Mouse (Mus musculus): ENCODE data around the gene Dhx29. TPM values are rescaled to one million over a fixed set of nuclear protein-coding genes. Genes with fewer than 3 reads are reported as not detected.
A peak's percentile ranks its signal among the peaks of the same experiment; 100 is the strongest.

Gene Dhx29
- polyA plus RNA-seq, 1 experiment from 2014 or later = 17.5 TPM

DNA sequence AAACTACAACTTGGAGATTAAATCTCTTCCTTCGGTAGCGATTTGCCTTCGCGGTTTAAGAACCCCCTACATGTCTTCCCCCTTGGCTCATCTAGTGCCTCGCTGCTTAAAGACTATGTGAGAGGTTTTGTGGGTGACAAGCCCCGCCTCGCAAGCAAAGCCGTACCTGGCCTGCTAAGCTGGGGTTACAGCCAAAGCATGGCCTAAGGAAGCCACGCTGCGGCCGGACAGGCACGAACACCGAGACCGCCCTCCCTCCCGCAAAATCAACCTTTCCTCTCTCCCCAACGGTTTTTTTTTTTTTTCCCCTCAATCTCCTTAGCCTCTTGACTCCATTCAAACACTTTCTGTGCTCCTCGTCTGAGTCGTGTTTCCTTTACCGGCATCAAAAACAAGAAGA, 458 bp upstream of the Dhx29 start:
- peak overlapping the region; percentile 80 for H3K9ac ChIP-seq (ENCODE audit: low read length)
- peak overlapping the region; percentile 70 for H3K4me3 ChIP-seq (ENCODE audit: low read depth, low read length)
- DNase-seq (ENCODE audit: low spot score) = peak; percentile 30
- under 1% methylated on average over 19 of the region's 19 CpGs for WGBS
- peaks cover 12% of the 10 kb centered on the region for H3K36me3 ChIP-seq (ENCODE audit: control insufficient read depth, insufficient read depth, low read length)
- ATAC-seq = peak; percentile 3
- H3K27me3 ChIP-seq (replicated peaks; ENCODE audit: control insufficient read depth, insufficient read depth, low read length) = no peaks in the 10 kb centered on the region
- H3K9me3 ChIP-seq (replicated peaks; ENCODE audit: control insufficient read depth, low read length) = no peaks in the 10 kb centered on the region
- H3K4me1 ChIP-seq (ENCODE audit: control insufficient read depth, insufficient read depth, low read length) = peaks cover 14% of the 10 kb centered on the region
- peak overlapping the region; percentile 63 for H3K4me2 ChIP-seq (ENCODE audit: low read length)
- H3K27ac ChIP-seq (ENCODE audit: low read depth, low read length) = peak overlapping the region; percentile 79

DNA sequence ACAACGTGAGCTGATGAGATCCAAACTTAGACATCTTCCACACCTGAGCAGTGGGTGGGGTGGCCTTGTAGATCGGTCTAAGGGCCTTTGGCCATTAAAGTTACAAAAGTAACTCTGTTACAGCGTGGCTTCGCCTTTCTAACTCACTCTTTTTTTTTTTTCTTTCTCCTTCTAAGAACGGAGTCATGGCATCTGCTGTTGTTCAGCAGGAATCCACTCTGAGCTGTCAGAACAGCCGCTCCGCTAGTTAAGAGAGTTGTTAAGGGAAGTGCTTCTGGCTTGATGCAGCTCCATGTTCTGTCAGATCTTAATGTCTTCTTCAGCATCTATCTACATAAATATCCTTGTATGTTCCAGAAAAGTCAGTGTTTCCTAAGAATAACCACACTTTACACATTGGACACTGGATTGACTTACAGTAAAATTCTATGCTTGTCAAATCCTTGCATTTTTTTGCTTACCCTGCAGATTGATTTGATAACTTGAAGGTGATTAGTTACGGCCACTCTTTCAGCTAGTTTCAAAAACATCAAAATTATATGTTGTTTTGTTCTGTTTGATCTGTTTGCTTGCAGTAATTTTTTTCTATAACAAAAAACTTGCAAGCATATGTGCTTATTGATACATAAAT, 899 bp downstream of the Dhx29 start:
- Histone ChIP-seq H3K27me3 (replicated peaks; ENCODE audit: control insufficient read depth, insufficient read depth, low read length) (no peaks in the 10 kb centered on the region), H3K4me3 (ENCODE audit: low read depth, low read length) (peak overlapping the region; percentile 70), H3K9me3 (replicated peaks; ENCODE audit: control insufficient read depth, low read length) (no peaks in the 10 kb centered on the region), H3K4me1 (ENCODE audit: control insufficient read depth, insufficient read depth, low read length) (peaks cover 14% of the 10 kb centered on the region), H3K27ac (ENCODE audit: low read depth, low read length) (peak overlapping the region; percentile 79; the same call in 1 of the 2 replicates), H3K36me3 (ENCODE audit: control insufficient read depth, insufficient read depth, low read length) (peaks cover 20% of the 10 kb centered on the region), H3K4me2 (ENCODE audit: low read length) (peak overlapping the region; percentile 63), H3K9ac (ENCODE audit: low read length) (peak overlapping the region; percentile 80)
- WGBS = 8% methylated on average over 8 of the region's 8 CpGs
- DNase-seq (ENCODE audit: low spot score) (peak; percentile 44), ATAC-seq (no peak)

DNA sequence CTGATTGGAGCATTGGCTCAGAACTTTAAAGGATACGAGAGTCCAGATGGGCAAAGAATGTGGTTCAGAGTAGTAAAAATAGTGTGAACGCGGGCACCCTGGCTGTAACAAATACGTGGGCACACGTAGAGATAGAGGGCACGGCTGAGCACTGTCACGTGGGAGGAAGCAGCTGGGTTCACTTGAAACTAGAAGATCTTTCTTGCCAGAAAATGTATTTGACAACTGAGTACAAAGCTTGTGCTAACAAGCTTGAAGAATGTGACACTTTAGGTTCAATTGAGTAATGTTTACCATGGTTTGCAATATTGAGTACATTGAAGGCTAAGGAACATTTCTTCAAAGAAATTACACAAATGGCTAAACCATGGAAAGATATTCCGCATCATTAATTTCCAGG, 10.9 kb downstream of the Dhx29 start:
- whole genome bisulfite sequencing = 95% methylated on average over 8 of the region's 8 CpGs
- H3K9me3 ChIP-seq (replicated peaks; ENCODE audit: control insufficient read depth, low read length) = no peaks in the 10 kb centered on the region
- DNase-seq (ENCODE audit: low spot score) = no peak
- H3K4me3 ChIP-seq (ENCODE audit: low read depth, low read length) = no peak overlapping the region
- H3K27ac ChIP-seq (ENCODE audit: low read depth, low read length) = no peak overlapping the region
- H3K4me2 ChIP-seq (ENCODE audit: low read length) = no peak overlapping the region
- H3K4me1 ChIP-seq (ENCODE audit: control insufficient read depth, insufficient read depth, low read length) = no peaks in the 10 kb centered on the region
- no peak overlapping the region for H3K9ac ChIP-seq (ENCODE audit: low read length)
- peaks cover 73% of the 10 kb centered on the region for H3K36me3 ChIP-seq (ENCODE audit: control insufficient read depth, insufficient read depth, low read length)
- no peak for ATAC-seq
- no peaks in the 10 kb centered on the region for H3K27me3 ChIP-seq (replicated peaks; ENCODE audit: control insufficient read depth, insufficient read depth, low read length)

DNA sequence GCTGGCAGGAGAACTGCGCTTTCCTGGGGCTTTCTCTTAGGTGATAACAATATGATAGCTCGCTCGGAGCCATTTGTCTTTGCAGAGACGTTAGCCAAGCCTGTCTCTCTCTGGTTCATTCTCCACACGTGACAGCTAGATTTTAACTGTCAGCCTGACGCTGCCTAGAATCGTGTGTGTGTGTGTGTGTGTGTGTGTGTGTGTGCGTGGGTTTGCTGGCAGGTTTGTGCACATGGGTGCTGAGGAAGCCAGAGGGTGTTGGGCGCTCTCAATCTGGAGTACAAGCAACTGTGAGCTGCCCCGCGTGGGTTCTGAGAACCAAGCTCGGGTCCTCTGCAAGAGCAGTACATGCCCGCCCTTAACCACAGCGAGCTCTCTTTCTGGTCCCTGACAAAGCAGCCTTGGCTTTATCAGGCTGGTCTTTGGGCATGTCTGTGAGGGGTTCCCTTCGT, 14.7 kb downstream of the Dhx29 start:
- peak; percentile 32; the same call in 1 of the 2 replicates for ATAC-seq
- peaks cover 85% of the 10 kb centered on the region for H3K36me3 ChIP-seq (ENCODE audit: control insufficient read depth, insufficient read depth, low read length)
- 80% methylated on average over 15 of the region's 15 CpGs for WGBS

DNA sequence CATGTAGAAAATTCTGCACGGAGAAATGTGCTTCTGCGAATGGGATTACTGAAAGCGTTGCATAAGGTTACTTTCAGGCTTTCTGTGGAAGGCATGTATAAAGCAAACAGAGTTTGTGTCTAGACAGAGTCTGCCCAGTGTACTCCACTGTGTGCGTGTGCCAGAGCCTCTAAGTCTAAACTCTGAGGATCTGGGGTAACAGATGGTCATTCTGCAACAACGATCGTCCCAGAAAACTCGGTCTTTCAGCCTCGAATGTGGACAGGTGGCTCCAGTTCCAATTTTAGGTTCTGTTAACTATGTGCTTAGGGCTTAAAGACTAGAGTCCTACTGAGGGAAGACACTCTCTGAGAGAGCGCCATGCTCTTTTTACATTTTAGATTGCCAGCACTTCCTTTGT, 18.1 kb downstream of the Dhx29 start:
- H3K4me2 ChIP-seq (ENCODE audit: low read length) = no peak overlapping the region
- H3K27me3 ChIP-seq (replicated peaks; ENCODE audit: control insufficient read depth, insufficient read depth, low read length) = no peaks in the 10 kb centered on the region
- H3K36me3 ChIP-seq (ENCODE audit: control insufficient read depth, insufficient read depth, low read length) = peaks cover 82% of the 10 kb centered on the region
- H3K9ac ChIP-seq (ENCODE audit: low read length) = no peak overlapping the region
- no peaks in the 10 kb centered on the region for H3K9me3 ChIP-seq (replicated peaks; ENCODE audit: control insufficient read depth, low read length)
- H3K4me3 ChIP-seq (ENCODE audit: low read depth, low read length) = no peak overlapping the region
- 89% methylated on average over 9 of the region's 9 CpGs for WGBS
- no peak overlapping the region for H3K27ac ChIP-seq (ENCODE audit: low read depth, low read length)
- no peaks in the 10 kb centered on the region for H3K4me1 ChIP-seq (ENCODE audit: control insufficient read depth, insufficient read depth, low read length)
- ATAC-seq (no peak), DNase-seq (ENCODE audit: low spot score) (no peak)

More for the DNA sequence above, 14.7 kb downstream of the Dhx29 start:
- H3K4me2 ChIP-seq (ENCODE audit: low read length) = no peak overlapping the region
- no peaks in the 10 kb centered on the region for H3K27me3 ChIP-seq (replicated peaks; ENCODE audit: control insufficient read depth, insufficient read depth, low read length)
- H3K4me3 ChIP-seq (ENCODE audit: low read depth, low read length) = no peak overlapping the region
- H3K9me3 ChIP-seq (replicated peaks; ENCODE audit: control insufficient read depth, low read length) = no peaks in the 10 kb centered on the region
- H3K4me1 ChIP-seq (ENCODE audit: control insufficient read depth, insufficient read depth, low read length) = no peaks in the 10 kb centered on the region
- H3K9ac ChIP-seq (ENCODE audit: low read length) = no peak overlapping the region
- DNase-seq (ENCODE audit: low spot score) = peak; percentile 10
- H3K27ac ChIP-seq (ENCODE audit: low read depth, low read length) = no peak overlapping the region

DNA sequence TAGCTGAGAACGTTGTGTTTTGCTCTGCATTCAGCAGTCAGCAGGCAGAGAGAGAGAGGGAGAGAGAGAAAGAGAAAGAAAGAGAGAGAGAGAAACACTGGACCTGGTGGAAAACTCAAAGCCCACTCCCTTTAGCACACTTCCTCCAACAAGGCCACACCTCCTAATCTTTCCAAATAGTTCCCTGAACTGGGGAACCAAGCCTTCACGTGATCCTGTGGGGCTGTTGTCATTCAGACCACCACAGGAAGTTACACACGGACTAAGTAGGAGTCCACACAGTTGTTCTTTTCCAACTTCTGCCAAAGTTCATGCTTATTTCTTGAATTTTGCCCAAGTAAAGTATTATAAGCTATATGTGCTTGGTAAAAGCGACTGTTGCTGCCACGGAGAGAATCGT, 18.6 kb downstream of the Dhx29 start:
- Histone ChIP-seq H3K4me2 (ENCODE audit: low read length) (no peak overlapping the region), H3K9ac (ENCODE audit: low read length) (no peak overlapping the region), H3K9me3 (replicated peaks; ENCODE audit: control insufficient read depth, low read length) (no peaks in the 10 kb centered on the region), H3K27ac (ENCODE audit: low read depth, low read length) (no peak overlapping the region), H3K36me3 (ENCODE audit: control insufficient read depth, insufficient read depth, low read length) (peaks cover 83% of the 10 kb centered on the region), H3K27me3 (replicated peaks; ENCODE audit: control insufficient read depth, insufficient read depth, low read length) (no peaks in the 10 kb centered on the region), H3K4me3 (ENCODE audit: low read depth, low read length) (no peak overlapping the region), H3K4me1 (ENCODE audit: control insufficient read depth, insufficient read depth, low read length) (no peaks in the 10 kb centered on the region)
- ATAC-seq = no peak
- WGBS = 86% methylated on average over 6 of the region's 6 CpGs
- DNase-seq (ENCODE audit: low spot score) = no peak

DNA sequence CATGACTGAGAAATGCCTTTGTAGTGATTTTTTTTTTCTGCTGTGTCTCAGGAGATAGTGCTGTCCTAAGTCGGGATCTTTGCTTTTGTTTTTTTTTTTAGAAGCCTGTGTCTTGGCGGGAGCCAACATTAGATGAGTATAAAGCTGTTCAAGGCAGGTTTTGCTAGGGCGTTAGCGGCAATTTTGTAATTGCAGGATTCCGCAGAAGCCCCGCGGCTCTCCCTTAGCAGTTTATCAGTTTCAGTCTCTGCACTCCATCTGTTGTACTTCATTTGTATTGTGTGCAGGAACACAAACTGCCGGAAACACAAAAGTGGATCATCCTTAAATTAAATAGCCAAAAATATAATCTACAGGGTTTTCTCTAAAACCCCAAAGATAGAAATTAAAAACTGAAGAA, 26.8 kb downstream of the Dhx29 start:
- H3K9me3 ChIP-seq (replicated peaks; ENCODE audit: control insufficient read depth, low read length) = no peaks in the 10 kb centered on the region
- H3K27ac ChIP-seq (ENCODE audit: low read depth, low read length) = no peak overlapping the region
- no peak for DNase-seq (ENCODE audit: low spot score)
- WGBS = 92% methylated on average over 8 of the region's 8 CpGs
- H3K9ac ChIP-seq (ENCODE audit: low read length) = no peak overlapping the region
- H3K36me3 ChIP-seq (ENCODE audit: control insufficient read depth, insufficient read depth, low read length) = peaks cover 78% of the 10 kb centered on the region
- no peaks in the 10 kb centered on the region for H3K4me1 ChIP-seq (ENCODE audit: control insufficient read depth, insufficient read depth, low read length)
- no peak overlapping the region for H3K4me2 ChIP-seq (ENCODE audit: low read length)
- no peak for ATAC-seq
- no peaks in the 10 kb centered on the region for H3K27me3 ChIP-seq (replicated peaks; ENCODE audit: control insufficient read depth, insufficient read depth, low read length)
- H3K4me3 ChIP-seq (ENCODE audit: low read depth, low read length) = no peak overlapping the region

DNA sequence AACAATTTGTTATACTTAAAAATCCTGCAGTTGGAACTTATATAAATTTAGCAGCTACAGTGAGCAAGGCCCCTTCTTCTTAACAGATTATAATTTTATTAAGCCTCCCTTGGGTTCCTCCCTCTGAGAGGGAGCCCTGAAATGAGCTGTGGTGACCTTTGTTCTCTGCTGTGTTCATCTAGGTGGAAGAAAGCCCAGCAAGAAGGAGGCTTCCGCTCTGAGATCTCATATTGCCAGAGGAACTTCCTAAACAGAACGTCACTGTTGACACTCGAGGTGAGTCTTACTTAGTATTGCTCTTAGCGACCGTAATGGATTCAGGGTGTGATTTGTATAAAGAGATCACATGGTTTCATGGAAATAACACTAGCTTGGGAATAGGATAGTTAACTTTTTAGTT, 35.8 kb downstream of the Dhx29 start:
- Histone ChIP-seq H3K4me3 (ENCODE audit: low read depth, low read length) (no peak overlapping the region), H3K9ac (ENCODE audit: low read length) (no peak overlapping the region), H3K36me3 (ENCODE audit: control insufficient read depth, insufficient read depth, low read length) (peaks cover 75% of the 10 kb centered on the region), H3K4me2 (ENCODE audit: low read length) (no peak overlapping the region), H3K9me3 (replicated peaks; ENCODE audit: control insufficient read depth, low read length) (no peaks in the 10 kb centered on the region), H3K27me3 (replicated peaks; ENCODE audit: control insufficient read depth, insufficient read depth, low read length) (no peaks in the 10 kb centered on the region), H3K4me1 (ENCODE audit: control insufficient read depth, insufficient read depth, low read length) (no peaks in the 10 kb centered on the region), H3K27ac (ENCODE audit: low read depth, low read length) (no peak overlapping the region)
- DNase-seq (ENCODE audit: low spot score) = no peak
- WGBS = 76% methylated on average over 5 of the region's 5 CpGs
- ATAC-seq = no peak

DNA sequence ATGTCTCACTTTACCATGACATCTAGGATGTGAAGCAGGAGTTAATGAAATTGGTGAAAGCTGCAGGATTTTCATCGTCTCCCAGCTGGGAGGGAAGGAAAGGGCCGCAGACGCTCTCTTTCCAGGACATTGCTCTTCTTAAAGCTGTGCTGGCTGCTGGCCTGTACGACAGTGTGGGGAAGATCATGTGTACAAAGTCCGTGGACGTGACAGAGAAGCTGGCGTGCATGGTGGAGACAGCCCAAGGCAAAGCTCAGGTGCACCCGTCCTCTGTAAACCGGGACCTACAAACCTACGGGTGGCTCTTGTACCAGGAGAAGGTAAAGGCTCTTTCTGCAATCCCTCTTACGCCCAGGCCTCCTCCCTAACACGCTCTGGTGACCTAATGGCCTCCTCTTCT, 37.2 kb downstream of the Dhx29 start:
- WGBS = 94% methylated on average over 12 of the region's 12 CpGs
- no peak overlapping the region for H3K27ac ChIP-seq (ENCODE audit: low read depth, low read length)
- no peak for DNase-seq (ENCODE audit: low spot score)
- H3K9ac ChIP-seq (ENCODE audit: low read length) = no peak overlapping the region
- no peak overlapping the region for H3K4me3 ChIP-seq (ENCODE audit: low read depth, low read length)
- H3K9me3 ChIP-seq (replicated peaks; ENCODE audit: control insufficient read depth, low read length) = no peaks in the 10 kb centered on the region
- no peak for ATAC-seq
- H3K4me2 ChIP-seq (ENCODE audit: low read length) = no peak overlapping the region
- H3K36me3 ChIP-seq (ENCODE audit: control insufficient read depth, insufficient read depth, low read length) = peaks cover 72% of the 10 kb centered on the region
- no peaks in the 10 kb centered on the region for H3K27me3 ChIP-seq (replicated peaks; ENCODE audit: control insufficient read depth, insufficient read depth, low read length)
- H3K4me1 ChIP-seq (ENCODE audit: control insufficient read depth, insufficient read depth, low read length) = no peaks in the 10 kb centered on the region
